Mouse (Mus musculus): ENCODE results near the gene As3mt.

DNA sequence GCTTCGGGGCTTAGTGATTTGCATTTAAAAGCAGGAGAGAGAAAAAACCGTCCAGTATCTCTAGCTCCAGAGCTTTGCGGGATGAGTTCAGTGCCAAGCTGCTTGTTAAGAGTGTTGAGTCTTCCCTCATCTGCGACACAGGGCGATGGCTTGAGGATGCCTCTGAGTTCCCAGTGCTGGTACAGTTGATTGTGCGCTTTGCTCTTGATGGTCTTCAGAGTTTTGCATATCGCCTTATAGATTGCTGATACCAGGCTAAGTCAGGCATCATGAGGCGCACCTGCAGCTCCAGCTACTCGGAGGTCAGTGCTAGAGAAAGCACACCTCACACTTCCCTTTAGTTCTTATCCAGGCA, 57.5 kb downstream of the As3mt start:
- TF ChIP-seq CTCF (IDR thresholded peaks at IDR 0.05; ENCODE audit: low read depth, low read length) (no peak), GATA1 (IDR thresholded peaks at IDR 0.05; ENCODE audit: borderline replicate concordance, low read length) (no peak), TAL1 (conservative IDR thresholded peaks at IDR 0.05; ENCODE audit: low read depth, low read length) (no peak), POLR2AphosphoS5 (IDR thresholded peaks at IDR 0.05; ENCODE audit: insufficient replicate concordance, low read depth, low read length) (no peak)

All from G1E (cell line).